Mouse (Mus musculus): ENCODE data around the gene Twist1.

- no peak for TF ChIP-seq CTCF (IDR thresholded peaks at IDR 0.05; ENCODE audit: extremely low read depth, insufficient read depth, low read length)
- TF ChIP-seq POLR2A (IDR thresholded peaks at IDR 0.05; ENCODE audit: extremely low read depth, insufficient read depth, low read length): no peak
Measured at GRCm38 (mm10) chr12:33927334-33928098, 30.0 kb upstream of the Twist1 start.
